In genomic region chr2:154557184-154557832, GRCm38 (mm10) we compare ENCODE assay signal across 12 mouse cellular contexts. TPM values are rescaled to one million over a fixed set of nuclear protein-coding genes. Genes with fewer than 3 reads are reported as not detected.
DNase-seq lines count a peak whose midpoint lies in the region; ATAC-seq and TF ChIP-seq lines count a peak whose summit lies in the region.
"Had no signal": no experiment of that assay in that cellular context is flagged by ENCODE, and none has a peak within 500 bp of the region (broad histone marks: within the 10 kb centered on the region; RNA-seq: fewer than 3 reads in every experiment).

No protein-coding gene starts in this region.

- no peak for TF ChIP-seq POLR2A in thymus, adult 2 months (IDR thresholded peaks at IDR 0.05; ENCODE audit: control insufficient read depth, extremely low read depth, insufficient read depth, low read length, poor library complexity)

- peak overlapping the region; percentile 3; the same call in 1 of the 2 replicates for H3K9ac ChIP-seq in hindbrain, embryonic 16.5 days (ENCODE audit: low read depth, low read length)

- peak; percentile 60 to 61 for DNase-seq in frontal cortex, postnatal 36 days (ENCODE audit: low spot score in 2 of 2)
- no peak for DNase-seq in frontal cortex, postnatal 25 days (ENCODE audit: low spot score in 2 of 2)
- peak; percentile 12 for DNase-seq in thymus, adult 2 months
- no peak for DNase-seq in thymus, postnatal 10 days (ENCODE audit: low spot score in 2 of 2)
- DNase-seq in testis, postnatal 10 days (ENCODE audit: low spot score): peak; percentile 77
- DNase-seq in gastrocnemius, postnatal 10 days: no peak
- no peak for DNase-seq in layer of hippocampus, postnatal 10 days (ENCODE audit: low spot score in 2 of 2)
- DNase-seq: gastrocnemius, postnatal 36 days; lung, postnatal 4 days; right cerebral cortex, adult 18-20 months had no signal

- peak overlapping the region; percentile 83 for H3K4me2 ChIP-seq in hindbrain, embryonic 16.5 days (ENCODE audit: low read length)

- 71% methylated on average over 5 of the region's 5 CpGs for WGBS in thymus, adult 2 months
- WGBS in hindbrain, embryonic 16.5 days: 50% methylated on average over 5 of the region's 5 CpGs

- no peak for TF ChIP-seq CTCF in thymus, adult 2 months (IDR thresholded peaks at IDR 0.05; ENCODE audit: borderline replicate concordance, control insufficient read depth, extremely low read depth, insufficient read depth, low read length, poor library complexity)

- no peaks in the 10 kb centered on the region for H3K27me3 ChIP-seq in thymus, adult 2 months (ENCODE audit: control insufficient read depth, insufficient read depth, low read length)
- no peaks in the 10 kb centered on the region for H3K27me3 ChIP-seq in hindbrain, embryonic 16.5 days (replicated peaks; ENCODE audit: control insufficient read depth, insufficient read depth, low read length)

- no peak for ATAC-seq in hindbrain, embryonic 16.5 days

- H3K36me3 ChIP-seq in thymus, adult 2 months (ENCODE audit: control insufficient read depth, insufficient read depth, low read length): no peaks in the 10 kb centered on the region
- no peaks in the 10 kb centered on the region for H3K36me3 ChIP-seq in hindbrain, embryonic 16.5 days (ENCODE audit: control insufficient read depth, insufficient read depth, low read length)

- peaks cover 30% of the 10 kb centered on the region for H3K4me1 ChIP-seq in thymus, adult 2 months (replicated peaks; ENCODE audit: control insufficient read depth, insufficient read depth, low read length)
- H3K4me1 ChIP-seq in hindbrain, embryonic 16.5 days (ENCODE audit: control insufficient read depth, insufficient read depth, low read depth, low read length): peaks cover 26% of the 10 kb centered on the region

- no peak overlapping the region for H3K4me3 ChIP-seq in thymus, adult 2 months (ENCODE audit: control insufficient read depth, insufficient read depth, low read length)
- H3K4me3 ChIP-seq in hindbrain, embryonic 16.5 days (ENCODE audit: low read length): no peak overlapping the region

- no peaks in the 10 kb centered on the region for H3K9me3 ChIP-seq in hindbrain, embryonic 16.5 days (ENCODE audit: control insufficient read depth, low read length)

- H3K27ac ChIP-seq in thymus, adult 2 months (ENCODE audit: control insufficient read depth, insufficient read depth, low read length): no peak overlapping the region
- no peak overlapping the region for H3K27ac ChIP-seq in hindbrain, embryonic 16.5 days (ENCODE audit: low read depth, low read length)

RNA-seq across cellular contexts. Expression of gene Necab3, which starts 1.4 kb away (rescaled TPM):
- polyA plus RNA-seq in thymus, adult 2 months (2012; rRNA removed): 14.8 and 15.7 TPM in 2 replicates
- 21.6 and 25.7 TPM in 2 replicates for polyA plus RNA-seq in hindbrain, embryonic 16.5 days (2015; fragmentation: Nextera tagmentation; extraction: Ambion mirVana)
- total RNA-seq in gastrocnemius, postnatal 10 days (2021): under 1 TPM; 0.73 to 0.79 TPM
- 10 to 100 TPM; 29.8 to 33.0 TPM for total RNA-seq in layer of hippocampus, postnatal 10 days (2021)

RNA-seq across cellular contexts. Expression of gene Actl10, which starts 5.7 kb away (rescaled TPM):
- 0.11 and 0.47 TPM in 2 replicates for polyA plus RNA-seq in thymus, adult 2 months (2012; rRNA removed)
- polyA plus RNA-seq in hindbrain, embryonic 16.5 days (2015; fragmentation: Nextera tagmentation; extraction: Ambion mirVana): 0.47 and 0.50 TPM in 2 replicates
- total RNA-seq in gastrocnemius, postnatal 10 days (2021): not detected
- total RNA-seq in layer of hippocampus, postnatal 10 days (2021): not detected
- total RNA-seq: gastrocnemius, postnatal 36 days had no signal
- polyA plus RNA-seq: large intestine, adult 2 months had no signal

RNA-seq across cellular contexts. Expression of gene 1700003F12Rik, which starts 10.4 kb away (rescaled TPM):
- 2.0 and 3.3 TPM in 2 replicates for polyA plus RNA-seq in thymus, adult 2 months (2012; rRNA removed)
- polyA plus RNA-seq in hindbrain, embryonic 16.5 days (2015; fragmentation: Nextera tagmentation; extraction: Ambion mirVana): 2.4 and 2.5 TPM in 2 replicates
- total RNA-seq in gastrocnemius, postnatal 10 days (2021): under 1 TPM in 1 of 2 experiments, not detected in 1; 0.81 TPM
- total RNA-seq in layer of hippocampus, postnatal 10 days (2021): 1 to 10 TPM in 1 of 2 experiments, under 1 TPM in 1; 0.67 to 2.0 TPM
- total RNA-seq: gastrocnemius, postnatal 36 days had no signal
- polyA plus RNA-seq: large intestine, adult 2 months had no signal

RNA-seq across cellular contexts. Expression of gene E2f1, which starts 12.4 kb away (rescaled TPM):
- 34.0 and 50.3 TPM in 2 replicates for polyA plus RNA-seq in thymus, adult 2 months (2012; rRNA removed)
- 5.0 and 8.0 TPM in 2 replicates for polyA plus RNA-seq in hindbrain, embryonic 16.5 days (2015; fragmentation: Nextera tagmentation; extraction: Ambion mirVana)
- 1 to 10 TPM; 6.3 to 8.7 TPM for total RNA-seq in gastrocnemius, postnatal 10 days (2021)
- total RNA-seq in layer of hippocampus, postnatal 10 days (2021): 10 to 100 TPM in 1 of 2 experiments, 1 to 10 TPM in 1; 8.8 to 10.5 TPM

RNA-seq across cellular contexts. Expression of gene Pxmp4, which starts 46.2 kb away (rescaled TPM):
- 70.7 and 71.7 TPM in 2 replicates for polyA plus RNA-seq in thymus, adult 2 months (2012; rRNA removed)
- 18.7 and 20.6 TPM in 2 replicates for polyA plus RNA-seq in hindbrain, embryonic 16.5 days (2015; fragmentation: Nextera tagmentation; extraction: Ambion mirVana)
- 10 to 100 TPM; 15.1 to 16.1 TPM for total RNA-seq in gastrocnemius, postnatal 10 days (2021)
- total RNA-seq in layer of hippocampus, postnatal 10 days (2021): 10 to 100 TPM; 14.3 to 15.7 TPM

Comparison
In these comparisons a context has a peak if more than half of its experiments do, and no peak if none do; other contexts are left out.
1. DNase-seq: peak in frontal cortex, postnatal 36 days (2 of 2), thymus, adult 2 months (single experiment) and testis, postnatal 10 days (single experiment); none in frontal cortex, postnatal 25 days (0 of 2), thymus, postnatal 10 days (0 of 2), gastrocnemius, postnatal 10 days (single experiment) and layer of hippocampus, postnatal 10 days (0 of 2).
2. RNA of gene Necab3, which starts 1.4 kb away (total RNA-seq): 29.8 to 33.0 TPM in layer of hippocampus, postnatal 10 days; 0.73 to 0.79 TPM in gastrocnemius, postnatal 10 days; every median in the first group is over 10 times any median in the second.